Mouse (Mus musculus) MEL (cell line): ENCODE results near the gene Hibadh. TPM values are rescaled to one million over a fixed set of nuclear protein-coding genes. Genes with fewer than 3 reads are reported as not detected.

Experiments
- DNase-seq: peaks from one replicate; pipeline ENCODE4 v3.0.0; 2011; ENCODE audit warnings: low read depth, low spot score
- H3K27ac ChIP-seq: 2 replicates; pipeline ENCODE4 v1.5.1; 2012; ENCODE audit warnings: low read depth, mild to moderate bottlenecking, control low read depth, low read length, moderate library complexity; ENCODE audit not compliant: control insufficient read depth
- H3K27me3 ChIP-seq, 2 experiments: fragments of 150-350 bp in 1 of 2; sonication (generic) in 1 of 2; 2 replicates each; pipeline ENCODE4 v1.6.1; 2012; ENCODE audit warnings: low read length in 2 of 2, mild to moderate bottlenecking in 2 of 2, improper control_type of control experiment in 1 of 2, moderate library complexity in 1 of 2; ENCODE audit not compliant: insufficient read depth in 2 of 2, control insufficient read depth in 1 of 2
- H3K36me3 ChIP-seq, 2 experiments: 2 replicates each; pipeline ENCODE4 v1.6.1; 2012 to 2014; ENCODE audit warnings: low read length in 2 of 2, improper control_type of control experiment in 1 of 2, inconsistent platforms in 1 of 2, mild to moderate bottlenecking in 1 of 2; ENCODE audit not compliant: insufficient read depth in 2 of 2, control insufficient read depth in 1 of 2
- H3K4me1 ChIP-seq, 2 experiments: fragments of 150-350 bp in 1 of 2; sonication (generic) in 1 of 2; 2 replicates each; pipeline ENCODE4 v1.6.1; 2012; ENCODE audit warnings: low read length in 2 of 2, improper control_type of control experiment in 1 of 2, mild to moderate bottlenecking in 1 of 2; ENCODE audit not compliant: insufficient read depth in 2 of 2, control insufficient read depth in 1 of 2
- H3K4me3 ChIP-seq, 2 experiments: fragments of 150-350 bp in 1 of 2; sonication (generic) in 1 of 2; 2 replicates each; pipeline ENCODE4 v1.5.1; 2012; ENCODE audit warnings: low read depth in 2 of 2, low read length in 2 of 2, mild to moderate bottlenecking in 2 of 2, moderate library complexity in 2 of 2, control low read depth in 1 of 2, improper control_type of control experiment in 1 of 2; ENCODE audit not compliant: control insufficient read depth in 1 of 2, insufficient read depth in 1 of 2
- H3K79me2 ChIP-seq: 2 replicates; pipeline ENCODE4 v1.6.1; 2012; ENCODE audit warnings: mild to moderate bottlenecking, low read length, moderate library complexity; ENCODE audit not compliant: control insufficient read depth, poor library complexity, insufficient read depth
- H3K9ac ChIP-seq: 2 replicates; pipeline ENCODE4 v1.6.1; 2012; ENCODE audit warnings: low read depth, mild to moderate bottlenecking, control low read depth, low read length, moderate library complexity; ENCODE audit not compliant: control insufficient read depth, poor library complexity, severe bottlenecking
- H3K9me3 ChIP-seq: fragments of 150-350 bp; sonication (generic); replicated peaks from 2 replicates; pipeline ENCODE4 v1.6.1; 2012; ENCODE audit warnings: mild to moderate bottlenecking, low read length, improper control_type of control experiment, moderate library complexity; ENCODE audit not compliant: insufficient read depth
- CHD1 ChIP-seq: IDR thresholded peaks from 2 replicates; pipeline ENCODE4 v1.6.1; 2012; ENCODE audit warnings: low read depth, mild to moderate bottlenecking, inconsistent platforms, low read length, improper control_type of control experiment
- CHD2 ChIP-seq: IDR thresholded peaks from 2 replicates; pipeline ENCODE4 v1.6.1; 2011; ENCODE audit warnings: low read length, improper control_type of control experiment
- ETS1 ChIP-seq: IDR thresholded peaks from 2 replicates; pipeline ENCODE4 v1.6.1; 2012; ENCODE audit warnings: low read depth, mild to moderate bottlenecking, inconsistent platforms, low read length, improper control_type of control experiment, moderate library complexity
- GABPA ChIP-seq: IDR thresholded peaks from 2 replicates; pipeline ENCODE4 v1.6.1; 2012; ENCODE audit warnings: low read depth, mild to moderate bottlenecking, inconsistent platforms, low read length, improper control_type of control experiment, moderate library complexity
- HCFC1 ChIP-seq: IDR thresholded peaks from 2 replicates; pipeline ENCODE4 v1.6.1; 2012; ENCODE audit warnings: low read depth, mild to moderate bottlenecking, inconsistent platforms, low read length, improper control_type of control experiment, moderate library complexity
- MAX ChIP-seq: IDR thresholded peaks from 2 replicates; pipeline ENCODE4 v1.6.1; 2011; ENCODE audit warnings: low read length, improper control_type of control experiment
- MXI1 ChIP-seq: IDR thresholded peaks from 2 replicates; pipeline ENCODE4 v1.6.1; 2011; ENCODE audit warnings: mild to moderate bottlenecking, low read depth, low read length, improper control_type of control experiment
- MYB ChIP-seq: IDR thresholded peaks from 2 replicates; pipeline ENCODE4 v1.6.1; 2011; ENCODE audit warnings: mild to moderate bottlenecking, low read depth, low read length, improper control_type of control experiment
- MYC ChIP-seq: IDR thresholded peaks from 2 replicates; pipeline ENCODE4 v1.6.1; 2011; ENCODE audit warnings: low read depth, mild to moderate bottlenecking, low read length, improper control_type of control experiment, moderate library complexity
- NELFE ChIP-seq: IDR thresholded peaks from 2 replicates; pipeline ENCODE4 v1.6.1; 2011; ENCODE audit warnings: low read depth, low read length, improper control_type of control experiment
- NRF1 ChIP-seq: IDR thresholded peaks from 2 replicates; pipeline ENCODE4 v1.6.1; 2014; ENCODE audit warnings: low read depth, mild to moderate bottlenecking, inconsistent platforms, low read length, improper control_type of control experiment, moderate library complexity; ENCODE audit not compliant: poor library complexity, insufficient read depth, severe bottlenecking
- POLR2AphosphoS2 ChIP-seq: IDR thresholded peaks from 2 replicates; pipeline ENCODE4 v1.6.1; 2011; ENCODE audit warnings: low read length, improper control_type of control experiment
- POLR2AphosphoS5 ChIP-seq: IDR thresholded peaks from 2 replicates; pipeline ENCODE4 v1.6.1; 2012; ENCODE audit warnings: low read depth, borderline replicate concordance, mild to moderate bottlenecking, inconsistent platforms, low read length, moderate library complexity, mixed read lengths
- RAD21 ChIP-seq: IDR thresholded peaks from 2 replicates; pipeline ENCODE4 v1.6.1; 2011; ENCODE audit warnings: mild to moderate bottlenecking, low read depth, low read length, improper control_type of control experiment
- RCOR1 ChIP-seq: IDR thresholded peaks from 2 replicates; pipeline ENCODE4 v1.6.1; 2012; ENCODE audit warnings: low read depth, mild to moderate bottlenecking, inconsistent platforms, low read length, improper control_type of control experiment
- SMC3 ChIP-seq: IDR thresholded peaks from 2 replicates; pipeline ENCODE4 v1.6.1; 2011; ENCODE audit warnings: low read depth, low read length, improper control_type of control experiment
- TAL1 ChIP-seq: IDR thresholded peaks from 2 replicates; pipeline ENCODE4 v1.6.1; 2012; ENCODE audit warnings: mild to moderate bottlenecking, inconsistent platforms, low read length, moderate library complexity, mixed read lengths
- TBP ChIP-seq: IDR thresholded peaks from 2 replicates; pipeline ENCODE4 v1.8.0; 2011; ENCODE audit warnings: low read depth, low read length, improper control_type of control experiment
- UBTF ChIP-seq: IDR thresholded peaks from 2 replicates; pipeline ENCODE4 v1.6.1; 2012; ENCODE audit warnings: low read depth, mild to moderate bottlenecking, inconsistent platforms, low read length, improper control_type of control experiment, moderate library complexity, borderline replicate concordance; ENCODE audit not compliant: insufficient read depth
- USF2 ChIP-seq, 2 experiments: IDR thresholded peaks; 2 replicates each; pipeline ENCODE4 v1.6.1; 2011 to 2012; ENCODE audit warnings: improper control_type of control experiment in 2 of 2, low read length in 2 of 2, borderline replicate concordance in 1 of 2, inconsistent platforms in 1 of 2, low read depth in 1 of 2, mild to moderate bottlenecking in 1 of 2; ENCODE audit not compliant: insufficient read depth in 1 of 2
- ZC3H11A ChIP-seq: IDR thresholded peaks from 2 replicates; pipeline ENCODE4 v1.6.1; 2012; ENCODE audit warnings: low read depth, mild to moderate bottlenecking, inconsistent platforms, low read length, improper control_type of control experiment
- ZKSCAN1 ChIP-seq: IDR thresholded peaks from 2 replicates; pipeline ENCODE4 v1.6.1; 2012; ENCODE audit warnings: low read depth, mild to moderate bottlenecking, inconsistent platforms, low read length, improper control_type of control experiment, moderate library complexity
- polyA plus RNA-seq, 2 experiments: library from polyadenylated mRNA; stranded (reverse) in 1 of 2; unstranded in 1 of 2; fragments of >175 nt in 1 of 2; fragments of >200 nt in 1 of 2; gene quantifications; 2 replicates each; pipeline versions ENCODE4 v1.2.1 to v1.2.4; 2012; ENCODE audit warnings: low replicate concordance in 2 of 2, low read depth in 1 of 2; ENCODE audit not compliant: insufficient read length in 2 of 2, insufficient read depth in 1 of 2, missing spikeins in 1 of 2
- total RNA-seq: library from RNA; depleted of rRNA; stranded (reverse); fragments of 300-350 nt; gene quantifications from 2 replicates; pipeline ENCODE4 v1.2.3, GENCODE M21; 2012

The Hibadh gene
- total and polyA plus RNA-seq, 3 experiments: 31.2 to 39.3 TPM; not detected in 1

DNA sequence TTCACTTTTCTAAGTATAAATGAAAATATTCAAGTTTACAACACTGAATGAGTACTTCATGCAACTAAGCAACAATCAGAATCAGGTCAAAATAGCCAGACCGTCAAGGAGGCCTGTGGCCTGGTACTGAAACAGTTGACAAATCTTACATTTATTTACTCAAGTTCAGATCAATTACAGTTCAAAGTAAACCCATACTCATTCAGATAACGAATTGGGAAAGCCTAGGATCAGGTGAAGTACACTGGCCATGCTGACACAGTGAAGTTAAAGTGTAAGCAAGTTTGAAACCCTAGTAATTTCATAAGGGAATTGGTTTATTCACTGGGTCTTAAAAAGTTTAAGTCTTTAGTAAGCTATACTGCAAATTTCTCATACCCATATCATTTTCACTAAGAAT lies 20.1 kb downstream of the Hibadh start:
- DNase-seq: no peak
- peaks cover under 1 to 5% of the 10 kb centered on the region in 2 experiments for H3K36me3 ChIP-seq
- TF ChIP-seq MAX (no peak), MYC (no peak), SMC3 (no peak), ZKSCAN1 (no peak)

GRCm38 (mm10) chr6:52609626-52610352 lies 30.4 kb downstream of the Hibadh start:
- Histone ChIP-seq H3K9me3 (no peaks in the 10 kb centered on the region), H3K79me2 (no peaks in the 10 kb centered on the region), H3K27ac (no peak overlapping the region), H3K36me3 (peaks cover 7% of the 10 kb centered on the region in 2 experiments), H3K27me3 (no peaks in the 10 kb centered on the region), H3K4me1 (peaks cover 0 to 3% of the 10 kb centered on the region in 2 experiments; a peak in 2 of 4 replicates), H3K4me3 (no peak overlapping the region), H3K9ac (no peak overlapping the region)
- no peak for DNase-seq
- no peak for TF ChIP-seq ZC3H11A
- no peak for TF ChIP-seq UBTF
- no peak for TF ChIP-seq RCOR1
- no peak for TF ChIP-seq USF2 (IDR thresholded peaks at IDR 0.05; ENCODE audit: borderline replicate concordance in 1 of 2, insufficient read depth in 1 of 2, low read depth in 1 of 2, low read length in 2 of 2)
- no peak for TF ChIP-seq RAD21
- TF ChIP-seq CHD2: no peak
- no peak for TF ChIP-seq TBP
- no peak for TF ChIP-seq HCFC1

More for the DNA sequence above, 20.1 kb downstream of the Hibadh start:
- no peak overlapping the region for H3K27ac ChIP-seq
- no peaks in the 10 kb centered on the region for H3K79me2 ChIP-seq
- H3K4me1 ChIP-seq: no peaks in the 10 kb centered on the region; a peak in 1 of 4 replicates
- no peaks in the 10 kb centered on the region for H3K27me3 ChIP-seq
- no peaks in the 10 kb centered on the region for H3K9me3 ChIP-seq
- H3K9ac ChIP-seq: no peak overlapping the region
- no peak overlapping the region for H3K4me3 ChIP-seq

DNA sequence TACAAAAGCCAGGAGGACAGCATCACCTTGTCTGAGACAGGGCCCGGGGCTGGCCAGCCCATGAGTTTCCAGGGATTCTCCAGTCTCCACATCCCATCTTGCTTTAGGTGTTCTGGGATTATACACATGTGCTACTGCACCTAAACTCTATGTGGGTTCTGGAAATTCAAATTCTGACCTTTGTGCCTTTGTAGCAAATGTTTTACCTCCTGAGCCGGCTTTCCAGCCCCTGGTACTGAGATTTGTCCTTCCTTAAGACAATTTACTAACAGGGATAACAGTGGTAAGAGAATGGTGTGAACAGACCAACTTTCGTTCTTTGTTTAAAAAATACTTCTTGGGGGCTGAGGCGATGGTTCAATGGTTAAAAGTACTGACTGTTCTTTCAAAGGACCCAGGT lies 32.1 kb downstream of the Hibadh start:
- Histone ChIP-seq H3K27ac (no peak overlapping the region), H3K79me2 (no peaks in the 10 kb centered on the region), H3K27me3 (no peaks in the 10 kb centered on the region), H3K4me3 (no peak overlapping the region), H3K9ac (no peak overlapping the region), H3K4me1 (peaks cover 0 to 3% of the 10 kb centered on the region in 2 experiments; a peak in 2 of 4 replicates), H3K36me3 (peaks cover 6 to 7% of the 10 kb centered on the region in 2 experiments), H3K9me3 (no peaks in the 10 kb centered on the region)
- DNase-seq: no peak
- TF ChIP-seq GABPA (no peak), MYB (no peak), NRF1 (no peak), CHD1 (no peak), POLR2AphosphoS5 (no peak), MXI1 (no peak), POLR2AphosphoS2 (no peak), TAL1 (no peak), NELFE (no peak), SMC3 (no peak), CHD2 (no peak), ETS1 (no peak)
